Mouse (Mus musculus) kidney, adult 2 months (tissue): ENCODE results near the gene Atp7b. TPM values are rescaled to one million over a fixed set of nuclear protein-coding genes. Genes with fewer than 3 reads are reported as not detected.

Experiments used
- DNase-seq: peaks from one replicate; pipeline ENCODE4 v3.0.0; 2021
- H3K27ac ChIP-seq: fragments of 200-500 bp; 2 replicates; pipeline ENCODE4 v1.5.1; 2012; ENCODE audit warnings: low read depth, low read length, control low read depth, inconsistent platforms; ENCODE audit not compliant: insufficient read depth
- H3K27me3 ChIP-seq: fragments of 200-500 bp; replicated peaks from 2 replicates; pipeline ENCODE4 v1.6.1; 2012; ENCODE audit warnings: mild to moderate bottlenecking, moderate library complexity, low read length, inconsistent platforms; ENCODE audit not compliant: control insufficient read depth, insufficient read depth
- H3K36me3 ChIP-seq: fragments of 200-500 bp; 2 replicates; pipeline ENCODE4 v1.6.1; 2012; ENCODE audit warnings: mild to moderate bottlenecking, moderate library complexity, low read length, inconsistent platforms; ENCODE audit not compliant: control insufficient read depth, insufficient read depth
- H3K4me1 ChIP-seq: fragments of 200-500 bp; 2 replicates; pipeline ENCODE4 v1.6.1; 2011; ENCODE audit warnings: low read length; ENCODE audit not compliant: control insufficient read depth, insufficient read depth
- H3K4me3 ChIP-seq: fragments of 200-500 bp; 2 replicates; pipeline ENCODE4 v1.5.1; 2011; ENCODE audit warnings: mild to moderate bottlenecking, low read depth, low read length, control low read depth; ENCODE audit not compliant: insufficient read depth
- CTCF ChIP-seq: fragments of 200-500 bp; conservative IDR thresholded peaks from 2 replicates; pipeline ENCODE4 v1.5.1; 2011; ENCODE audit warnings: low read depth, mild to moderate bottlenecking, control low read depth, low read length, moderate library complexity, mixed read lengths; ENCODE audit not compliant: insufficient read depth, insufficient read length
- POLR2A ChIP-seq: fragments of 200-500 bp; IDR thresholded peaks from one replicate; pipeline ENCODE4 v1.6.1; 2011; ENCODE audit warnings: low read depth, low read length, control low read depth
- WGBS: fragments of 180-500 bp; shearing (Covaris S2); methylation state at CpG from one replicate; pipeline ENCODE4 v1.1.7; 2018; 5-methylcytosine and 5-hydroxymethylcytosine counted together
- polyA plus RNA-seq: library from polyadenylated mRNA; depleted of rRNA; stranded (reverse); fragments of >200 nt; gene quantifications from 2 replicates; pipeline ENCODE4 v1.2.3, GENCODE M21; 2012

Atp7b gene
- polyA plus RNA-seq, 1 experiment = 1.1 TPM

GRCm38 (mm10) chr8:22025241-22025640, 34.9 kb downstream of the Atp7b start:
- TF ChIP-seq CTCF (no peak), POLR2A (no peak)
- 69% methylated on average over 4 of the region's 4 CpGs for WGBS
- H3K4me1 ChIP-seq = no peaks in the 10 kb centered on the region
- DNase-seq = no peak
- no peaks in the 10 kb centered on the region for H3K27me3 ChIP-seq
- no peaks in the 10 kb centered on the region for H3K36me3 ChIP-seq
- H3K27ac ChIP-seq = no peak overlapping the region
- no peak overlapping the region for H3K4me3 ChIP-seq

- Histone ChIP-seq H3K4me1 (no peaks in the 10 kb centered on the region), H3K36me3 (no peaks in the 10 kb centered on the region), H3K4me3 (no peak overlapping the region), H3K27me3 (no peaks in the 10 kb centered on the region), H3K27ac (no peak overlapping the region)
- TF ChIP-seq CTCF = no peak
- TF ChIP-seq POLR2A = no peak
- no peak for DNase-seq
- WGBS = 53% methylated on average over 7 of the region's 7 CpGs
Measured at GRCm38 (mm10) chr8:22022244-22022643, 37.9 kb downstream of the Atp7b start.

DNA sequence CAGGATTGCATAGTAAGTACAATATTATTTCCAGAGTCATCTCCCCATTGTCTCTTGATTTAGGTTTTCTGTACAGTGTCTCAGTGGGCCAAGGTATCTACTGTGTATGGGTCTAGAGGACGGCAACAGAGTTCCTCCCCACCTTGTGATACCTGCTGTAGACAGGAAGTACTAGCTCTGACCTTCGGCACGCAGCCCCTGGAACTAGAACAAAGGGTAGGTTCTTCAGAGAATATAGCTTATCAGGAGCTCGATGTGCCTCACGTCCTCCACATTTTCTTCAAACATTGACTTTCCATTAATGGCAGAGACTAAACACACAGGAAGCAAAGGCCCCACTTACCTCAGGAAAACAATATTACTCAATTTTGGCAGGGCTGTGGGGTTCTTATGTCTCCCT, 40.6 kb downstream of the Atp7b start:
- Histone ChIP-seq H3K4me1 (no peaks in the 10 kb centered on the region), H3K4me3 (no peak overlapping the region), H3K36me3 (no peaks in the 10 kb centered on the region), H3K27ac (no peak overlapping the region), H3K27me3 (no peaks in the 10 kb centered on the region)
- TF ChIP-seq POLR2A (no peak), CTCF (no peak)
- WGBS = 80% methylated on average over 5 of the region's 5 CpGs
- no peak for DNase-seq

DNA sequence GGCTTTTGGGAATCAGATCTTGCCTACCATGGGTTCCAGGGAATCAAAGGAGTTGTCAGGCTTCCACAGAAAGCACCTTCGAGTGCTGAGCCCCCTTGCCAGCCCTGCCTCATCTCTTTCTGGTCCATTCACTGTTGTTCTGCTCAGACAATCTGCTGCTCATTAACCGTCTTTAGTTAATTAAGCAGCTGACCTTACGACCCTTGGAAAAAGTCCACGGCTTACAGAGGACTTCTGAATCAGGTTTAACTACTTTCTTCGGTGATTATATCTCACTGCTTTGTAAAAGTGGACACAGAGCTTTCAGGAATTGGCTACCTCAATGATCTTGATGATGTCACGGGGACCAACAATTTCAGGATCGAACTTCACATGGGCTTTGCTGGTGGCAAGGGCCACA, 42.4 kb downstream of the Atp7b start:
- 51% methylated on average over 7 of the region's 7 CpGs for WGBS
- Histone ChIP-seq H3K4me3 (no peak overlapping the region), H3K4me1 (no peaks in the 10 kb centered on the region), H3K27me3 (no peaks in the 10 kb centered on the region), H3K36me3 (no peaks in the 10 kb centered on the region), H3K27ac (no peak overlapping the region)
- TF ChIP-seq CTCF (no peak), POLR2A (no peak)
- peak; percentile 78 for DNase-seq

- TF ChIP-seq CTCF = no peak
- TF ChIP-seq POLR2A = no peak
- Histone ChIP-seq H3K27me3 (no peaks in the 10 kb centered on the region), H3K4me1 (no peaks in the 10 kb centered on the region), H3K36me3 (no peaks in the 10 kb centered on the region), H3K27ac (no peak overlapping the region), H3K4me3 (peak overlapping the region; percentile 16; the same call in 1 of the 2 replicates)
- WGBS = 51% methylated on average over 24 of the region's 24 CpGs
- no peak for DNase-seq
Measured at GRCm38 (mm10) chr8:22013034-22013707, 46.9 kb downstream of the Atp7b start.

DNA sequence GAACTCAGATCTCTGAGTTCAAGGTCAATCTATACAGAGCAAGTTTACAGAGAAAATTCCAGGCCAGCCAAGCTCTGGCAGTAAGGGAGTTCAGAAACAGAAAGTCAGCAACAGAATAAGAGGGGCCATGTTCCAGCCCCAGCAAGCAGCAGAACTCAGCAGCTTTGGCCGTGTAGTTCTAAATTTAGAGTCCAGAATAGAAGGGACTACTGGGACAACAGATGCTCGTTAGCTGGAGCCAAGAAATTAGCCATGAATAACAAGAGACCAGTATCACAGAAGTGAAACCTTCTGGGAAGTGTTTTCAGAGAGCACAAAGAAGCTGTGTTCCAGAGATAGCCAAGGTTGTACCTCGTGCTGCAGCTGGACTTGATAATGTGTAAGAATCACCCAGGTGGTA, 50.7 kb downstream of the Atp7b start:
- H3K36me3 ChIP-seq = no peaks in the 10 kb centered on the region
- WGBS = 68% methylated on average over 3 of the region's 3 CpGs
- TF ChIP-seq POLR2A (no peak), CTCF (no peak)
- H3K27ac ChIP-seq = no peak overlapping the region
- H3K27me3 ChIP-seq = no peaks in the 10 kb centered on the region
- H3K4me3 ChIP-seq = no peak overlapping the region
- no peaks in the 10 kb centered on the region for H3K4me1 ChIP-seq
- no peak for DNase-seq

DNA sequence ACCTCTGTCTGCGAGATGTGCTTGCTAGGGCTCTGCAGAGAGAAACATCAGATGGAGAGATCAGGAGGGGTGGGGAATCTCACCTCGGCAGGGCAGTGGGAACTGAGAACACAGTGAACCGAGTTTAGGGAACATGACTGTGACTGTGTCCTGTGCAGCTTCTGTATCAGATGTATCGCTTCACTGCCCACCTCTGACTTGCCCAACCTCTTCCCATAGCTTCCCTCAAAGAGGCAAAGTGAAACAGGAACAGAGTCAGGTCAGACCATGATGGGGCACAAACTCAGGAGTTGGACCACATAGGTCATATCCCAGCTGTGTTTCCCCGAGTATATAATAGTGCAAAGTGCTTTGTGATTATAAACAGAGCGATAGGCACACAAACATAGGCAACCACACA, 53.7 kb downstream of the Atp7b start:
- no peak overlapping the region for H3K27ac ChIP-seq
- DNase-seq = no peak
- TF ChIP-seq POLR2A (no peak), CTCF (no peak)
- no peak overlapping the region for H3K4me3 ChIP-seq
- H3K36me3 ChIP-seq = no peaks in the 10 kb centered on the region
- H3K27me3 ChIP-seq = no peaks in the 10 kb centered on the region
- H3K4me1 ChIP-seq = no peaks in the 10 kb centered on the region
- 58% methylated on average over 6 of the region's 6 CpGs for WGBS
